Mouse (Mus musculus) CH12.LX (cell line): Measurements from ENCODE around the gene Rnf145.

Experiments used
- CHD1 ChIP-seq: IDR thresholded peaks from 2 replicates; pipeline ENCODE4 v1.6.1; 2012; ENCODE audit warnings: low read depth, low read length, improper control_type of control experiment, inconsistent platforms
- CHD2 ChIP-seq: IDR thresholded peaks from 2 replicates; pipeline ENCODE4 v1.6.1; 2011; ENCODE audit warnings: low read length, improper control_type of control experiment
- CTCF ChIP-seq, 2 experiments: IDR thresholded peaks in 1 of 2; conservative IDR thresholded peaks in 1 of 2; 2 replicates each; pipeline ENCODE4 v1.5.1; 2011 to 2012; ENCODE audit warnings: low read depth in 2 of 2, low read length in 2 of 2, improper control_type of control experiment in 1 of 2, inconsistent platforms in 1 of 2, mild to moderate bottlenecking in 1 of 2, moderate library complexity in 1 of 2
- E2F4 ChIP-seq: IDR thresholded peaks from 2 replicates; pipeline ENCODE4 v1.6.1; 2011; ENCODE audit warnings: low read depth, low read length, improper control_type of control experiment; ENCODE audit not compliant: insufficient replicate concordance
- EP300 ChIP-seq: IDR thresholded peaks from 2 replicates; pipeline ENCODE4 v1.6.1; 2011; ENCODE audit warnings: low read length, improper control_type of control experiment
- MAFK ChIP-seq: IDR thresholded peaks from 2 replicates; pipeline ENCODE4 v1.6.1; 2011; ENCODE audit warnings: low read length, improper control_type of control experiment; ENCODE audit not compliant: insufficient replicate concordance
- MYC ChIP-seq: IDR thresholded peaks from 2 replicates; pipeline ENCODE4 v1.6.1; 2011; ENCODE audit warnings: low read depth, mild to moderate bottlenecking, improper control_type of control experiment, low read length
- POLR2A ChIP-seq: IDR thresholded peaks from 2 replicates; pipeline ENCODE4 v1.6.1; 2011; ENCODE audit warnings: low read depth, mild to moderate bottlenecking, improper control_type of control experiment, low read length
- POLR2AphosphoS2 ChIP-seq: IDR thresholded peaks from 2 replicates; pipeline ENCODE4 v1.6.1; 2011; ENCODE audit warnings: low read depth, low read length, improper control_type of control experiment
- SMC3 ChIP-seq: IDR thresholded peaks from 2 replicates; pipeline ENCODE4 v1.6.1; 2011; ENCODE audit warnings: low read depth, low read length, improper control_type of control experiment
- UBTF ChIP-seq: IDR thresholded peaks from 2 replicates; pipeline ENCODE4 v1.6.1; 2012; ENCODE audit warnings: low read depth, mild to moderate bottlenecking, inconsistent platforms, low read length, improper control_type of control experiment, moderate library complexity
- USF1 ChIP-seq: IDR thresholded peaks from 2 replicates; pipeline ENCODE4 v1.6.1; 2014; ENCODE audit warnings: low read depth, mild to moderate bottlenecking, inconsistent platforms, low read length, improper control_type of control experiment
- ZMIZ1 ChIP-seq: IDR thresholded peaks from 2 replicates; pipeline ENCODE4 v1.6.1; 2012; ENCODE audit warnings: low read depth, mild to moderate bottlenecking, inconsistent platforms, low read length, improper control_type of control experiment

- TF ChIP-seq ZMIZ1 (no peak), MAFK (no peak), CTCF (conservative IDR thresholded peaks at IDR 0.05 in 1 of 2, IDR thresholded peaks at IDR 0.05 in 1 of 2; ENCODE audit: low read depth in 2 of 2, low read length in 2 of 2) (no peak), POLR2A (no peak), E2F4 (no peak), MYC (no peak), UBTF (no peak), CHD1 (no peak), USF1 (no peak), EP300 (no peak), CHD2 (0 out of 2 replicates have a peak, but pooled peaks have one; percentile 42), POLR2AphosphoS2 (no peak), SMC3 (no peak)
Observed at GRCm38 (mm10) chr11:44528560-44529199, 9.9 kb downstream of the Rnf145 start.
